Mouse (Mus musculus) 3134 (cell line): ENCODE results near the gene Zfp775.

Experiments
- DNase-seq: peaks from one replicate; pipeline ENCODE4 v3.0.0-alpha.2; 2011; ENCODE audit warnings: low spot score; ENCODE audit not compliant: insufficient read length; ENCODE audit errors: extremely low read depth

The Zfp775 gene

GRCm38 (mm10) chr6:48668022-48668421 lies 66.2 kb downstream of the Zfp775 start:
- DNase-seq, result no peak

- no peak for DNase-seq
These were observed 67.6 kb downstream of the Zfp775 start for GRCm38 (mm10) chr6:48669446-48669969.
